Mouse (Mus musculus): ENCODE results near the gene Arfgap3.
"Not testable (repeated sequence)": the region's sequence is repeated elsewhere in the genome, so short reads cannot be mapped to it uniquely, and the experiment has no call there.

The Arfgap3 gene

DNA sequence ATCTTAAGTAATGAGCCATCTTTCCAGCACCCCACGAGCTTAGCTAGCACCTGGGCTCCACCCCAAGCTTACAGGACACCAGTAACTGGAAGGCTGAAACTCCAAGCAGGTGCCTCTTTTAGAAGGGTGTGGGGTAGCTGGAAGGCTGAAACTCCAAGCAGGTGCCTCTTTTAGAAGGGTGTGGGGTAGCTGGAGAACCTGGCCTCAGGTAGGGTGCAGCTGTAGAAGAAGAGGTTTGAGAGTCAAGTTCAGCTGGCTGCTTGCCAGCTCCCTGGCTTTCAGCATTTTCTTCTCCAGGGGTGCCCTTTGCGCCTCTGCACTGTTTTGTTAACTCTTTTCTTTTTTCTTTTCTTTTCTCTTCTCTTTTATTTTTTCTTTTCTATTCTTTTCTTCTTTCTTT is 18.2 kb upstream of the Arfgap3 start:
- TF ChIP-seq POU5F1 (IDR thresholded peaks at IDR 0.05; ENCODE audit: borderline replicate concordance, low read length) (no peak), NANOG (IDR thresholded peaks at IDR 0.05; ENCODE audit: borderline replicate concordance, low read length) (no peak), CTCF (conservative IDR thresholded peaks at IDR 0.05; ENCODE audit: low read length) (no peak)
- H3K4me3 ChIP-seq (replicated peaks; ENCODE audit: low read length) = no peak overlapping the region
- no peaks in the 10 kb centered on the region for H3K9me3 ChIP-seq (ENCODE audit: low read length)
- peaks cover 12% of the 10 kb centered on the region for H3K27me3 ChIP-seq (ENCODE audit: insufficient read depth, low read length)
- peaks cover 24% of the 10 kb centered on the region for H3K4me1 ChIP-seq (replicated peaks; ENCODE audit: low read depth, low read length)
- H3K36me3 ChIP-seq (ENCODE audit: insufficient read depth, low read length) = peaks cover 26% of the 10 kb centered on the region

DNA sequence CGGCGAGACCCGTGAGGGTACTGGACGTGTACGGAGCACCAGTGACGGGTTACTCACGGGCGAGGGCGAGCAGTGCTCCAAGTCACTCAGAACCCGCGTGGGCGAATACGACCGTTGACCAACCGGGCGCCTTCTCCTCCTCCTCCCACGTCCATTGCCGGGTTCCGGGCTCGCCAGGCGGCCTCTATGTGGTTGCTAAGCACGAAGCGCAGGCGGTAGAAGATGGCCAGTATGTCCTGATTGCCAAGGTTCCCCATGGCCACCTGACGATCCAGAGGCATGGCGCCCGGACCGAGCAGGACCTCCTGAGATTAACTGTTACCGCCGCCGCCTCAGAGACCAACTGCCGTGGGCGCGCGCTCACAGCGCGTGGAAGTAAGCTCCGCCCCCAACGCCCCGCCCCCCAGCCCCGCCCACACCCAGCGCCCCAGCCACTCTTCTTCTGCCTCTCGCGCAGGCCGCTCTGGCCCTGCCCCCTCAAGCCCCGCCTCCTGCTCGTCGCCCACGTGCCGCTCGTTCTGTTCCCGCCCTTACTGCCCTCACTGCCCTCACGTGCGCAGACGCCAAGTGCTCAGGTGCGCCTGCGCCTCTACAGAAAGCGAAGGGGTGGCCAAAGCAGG is 17.0 kb upstream of the Arfgap3 start:
- no peaks in the 10 kb centered on the region for H3K9me3 ChIP-seq (ENCODE audit: low read length)
- no peak for TF ChIP-seq NANOG (IDR thresholded peaks at IDR 0.05; ENCODE audit: borderline replicate concordance, low read length)
- TF ChIP-seq POU5F1 (IDR thresholded peaks at IDR 0.05; ENCODE audit: borderline replicate concordance, low read length) = no peak
- no peak for TF ChIP-seq CTCF (conservative IDR thresholded peaks at IDR 0.05; ENCODE audit: low read length)
- peaks cover 24% of the 10 kb centered on the region for H3K4me1 ChIP-seq (replicated peaks; ENCODE audit: low read depth, low read length)
- peaks cover 12% of the 10 kb centered on the region for H3K27me3 ChIP-seq (ENCODE audit: insufficient read depth, low read length)
- peaks cover 38% of the 10 kb centered on the region for H3K36me3 ChIP-seq (ENCODE audit: insufficient read depth, low read length)
- H3K4me3 ChIP-seq (replicated peaks; ENCODE audit: low read length) = peak overlapping the region; percentile 90

DNA sequence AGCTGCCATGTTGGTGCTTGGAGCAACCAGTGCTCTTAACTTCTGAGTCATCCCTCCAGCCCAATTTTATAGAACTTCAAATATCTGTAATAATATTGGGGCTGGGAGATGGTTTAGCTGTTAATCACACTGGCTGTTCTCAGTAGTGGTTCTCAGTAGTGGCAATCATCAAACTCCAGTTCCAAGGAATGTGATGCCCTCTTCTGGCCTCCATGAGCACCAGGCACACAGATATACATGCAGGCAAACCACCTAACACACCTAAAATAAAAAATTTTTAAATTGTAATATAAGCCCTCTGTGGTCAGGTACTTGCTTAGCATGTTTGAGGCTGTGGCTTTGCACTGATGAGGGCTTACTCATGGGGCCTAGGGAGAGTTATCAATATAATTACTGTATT is 15.7 kb upstream of the Arfgap3 start:
- Histone ChIP-seq H3K4me3 (replicated peaks; ENCODE audit: low read length) (peak overlapping the region; percentile 90), H3K4me1 (replicated peaks; ENCODE audit: low read depth, low read length) (peaks cover 24% of the 10 kb centered on the region), H3K36me3 (ENCODE audit: insufficient read depth, low read length) (peaks cover 44% of the 10 kb centered on the region), H3K27me3 (ENCODE audit: insufficient read depth, low read length) (peaks cover 12% of the 10 kb centered on the region), H3K9me3 (ENCODE audit: low read length) (no peaks in the 10 kb centered on the region)
- no peak for TF ChIP-seq POU5F1 (IDR thresholded peaks at IDR 0.05; ENCODE audit: borderline replicate concordance, low read length)
- TF ChIP-seq CTCF (conservative IDR thresholded peaks at IDR 0.05; ENCODE audit: low read length) = no peak

DNA sequence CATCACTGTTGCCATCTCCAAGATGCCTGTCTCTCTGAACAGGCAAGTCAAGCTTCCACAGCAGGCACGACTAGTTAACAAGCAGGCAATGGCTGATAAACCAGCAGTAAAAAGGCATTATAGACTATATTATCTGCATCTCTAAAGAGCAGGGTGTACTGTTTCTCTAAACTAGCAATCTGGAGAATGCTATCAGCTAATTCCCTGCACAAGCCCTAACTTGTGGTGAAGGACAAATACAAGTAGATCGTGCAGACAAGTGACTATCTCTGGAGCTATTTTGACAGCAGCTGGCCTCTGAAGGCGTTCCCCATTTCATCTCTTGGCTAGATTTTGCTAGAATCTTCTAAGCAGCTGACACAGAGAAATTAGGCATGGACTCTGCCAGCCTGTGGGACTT is 14.1 kb upstream of the Arfgap3 start:
- Histone ChIP-seq H3K4me3 (replicated peaks; ENCODE audit: low read length) (no peak overlapping the region), H3K9me3 (ENCODE audit: low read length) (no peaks in the 10 kb centered on the region), H3K27me3 (ENCODE audit: insufficient read depth, low read length) (peaks cover 12% of the 10 kb centered on the region), H3K4me1 (replicated peaks; ENCODE audit: low read depth, low read length) (peaks cover 21% of the 10 kb centered on the region), H3K36me3 (ENCODE audit: insufficient read depth, low read length) (peaks cover 57% of the 10 kb centered on the region)
- TF ChIP-seq NANOG (IDR thresholded peaks at IDR 0.05; ENCODE audit: borderline replicate concordance, low read length) (no peak), CTCF (conservative IDR thresholded peaks at IDR 0.05; ENCODE audit: low read length) (no peak), POU5F1 (IDR thresholded peaks at IDR 0.05; ENCODE audit: borderline replicate concordance, low read length) (no peak)

DNA sequence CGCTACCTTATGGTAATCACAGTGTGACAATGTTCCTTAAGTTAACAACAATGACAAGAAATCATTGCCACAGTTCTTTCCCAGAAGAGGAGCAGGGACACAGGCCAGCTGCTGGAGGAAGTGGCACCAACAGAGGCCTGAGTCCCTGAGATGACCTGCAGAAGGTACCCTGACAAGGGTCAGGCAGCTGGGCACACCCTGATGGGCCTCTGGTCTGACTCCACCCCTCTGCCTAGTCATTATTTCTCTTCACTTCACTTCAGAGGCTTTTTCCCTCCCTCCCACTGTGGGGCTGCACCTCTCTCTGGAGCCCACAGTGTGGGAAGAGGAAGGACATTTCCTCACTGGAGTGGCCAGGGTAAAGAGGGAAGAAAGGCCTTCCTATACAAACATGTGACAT is 12.8 kb upstream of the Arfgap3 start:
- H3K27me3 ChIP-seq (ENCODE audit: insufficient read depth, low read length) = not testable (repeated sequence)

DNA sequence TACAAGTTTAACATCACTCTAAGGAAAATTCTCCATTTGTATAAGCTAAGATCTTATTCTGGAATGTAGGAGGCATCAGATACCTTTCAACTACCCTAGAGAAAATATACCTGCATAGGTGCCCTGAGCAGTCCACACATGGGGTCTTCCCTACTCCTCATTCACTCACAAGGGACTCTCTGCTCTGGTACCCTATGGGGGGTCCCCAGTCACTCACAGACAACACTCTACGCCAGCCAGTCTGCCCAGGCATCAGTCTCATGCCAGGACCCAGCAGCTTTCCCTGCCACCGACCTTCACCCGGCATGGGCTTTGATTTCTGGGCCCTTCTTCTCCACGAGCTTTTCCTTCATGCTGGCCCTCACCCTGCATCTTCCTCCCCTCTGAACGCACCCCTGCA is 10.9 kb upstream of the Arfgap3 start:
- H3K27me3 ChIP-seq (ENCODE audit: insufficient read depth, low read length) = not testable (repeated sequence)

More for the DNA sequence above, 12.8 kb upstream of the Arfgap3 start:
- H3K36me3 ChIP-seq (ENCODE audit: insufficient read depth, low read length) = peaks cover 70% of the 10 kb centered on the region
- H3K4me1 ChIP-seq (replicated peaks; ENCODE audit: low read depth, low read length) = peaks cover 13% of the 10 kb centered on the region
- not testable (repeated sequence) for H3K9me3 ChIP-seq (ENCODE audit: low read length); H3K4me3 ChIP-seq (replicated peaks; ENCODE audit: low read length)

DNA sequence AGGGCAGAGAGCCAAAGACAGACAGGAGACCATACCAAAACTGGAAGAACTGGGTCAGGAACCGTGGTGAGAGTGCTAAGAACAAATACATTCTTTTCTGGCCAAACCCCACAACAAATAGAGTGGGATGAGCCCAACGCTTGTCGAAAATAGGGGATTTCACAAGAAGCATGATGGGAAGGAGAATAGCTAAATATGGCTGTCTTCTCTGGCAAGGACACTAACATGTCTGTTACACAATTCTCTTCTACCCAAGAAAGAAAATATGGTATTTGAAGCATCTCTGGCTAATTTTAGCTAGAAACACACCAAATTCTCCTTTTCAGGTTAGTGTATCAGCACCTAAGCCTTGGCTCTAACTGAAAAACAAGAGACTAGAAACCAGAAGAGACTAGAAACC is 10.1 kb upstream of the Arfgap3 start:
- Histone ChIP-seq H3K4me3 (replicated peaks; ENCODE audit: low read length) (no peak overlapping the region), H3K36me3 (ENCODE audit: insufficient read depth, low read length) (peaks cover 90% of the 10 kb centered on the region), H3K27me3 (ENCODE audit: insufficient read depth, low read length) (no peaks in the 10 kb centered on the region), H3K9me3 (ENCODE audit: low read length) (no peaks in the 10 kb centered on the region), H3K4me1 (replicated peaks; ENCODE audit: low read depth, low read length) (no peaks in the 10 kb centered on the region)
- no peak for TF ChIP-seq CTCF (conservative IDR thresholded peaks at IDR 0.05; ENCODE audit: low read length)
- no peak for TF ChIP-seq POU5F1 (IDR thresholded peaks at IDR 0.05; ENCODE audit: borderline replicate concordance, low read length)
- TF ChIP-seq NANOG (IDR thresholded peaks at IDR 0.05; ENCODE audit: borderline replicate concordance, low read length) = no peak

More for the DNA sequence above, 10.9 kb upstream of the Arfgap3 start:
- not testable (repeated sequence) for H3K4me3 ChIP-seq (replicated peaks; ENCODE audit: low read length); H3K4me1 ChIP-seq (replicated peaks; ENCODE audit: low read depth, low read length); H3K9me3 ChIP-seq (ENCODE audit: low read length)
- peaks cover 89% of the 10 kb centered on the region for H3K36me3 ChIP-seq (ENCODE audit: insufficient read depth, low read length)

DNA sequence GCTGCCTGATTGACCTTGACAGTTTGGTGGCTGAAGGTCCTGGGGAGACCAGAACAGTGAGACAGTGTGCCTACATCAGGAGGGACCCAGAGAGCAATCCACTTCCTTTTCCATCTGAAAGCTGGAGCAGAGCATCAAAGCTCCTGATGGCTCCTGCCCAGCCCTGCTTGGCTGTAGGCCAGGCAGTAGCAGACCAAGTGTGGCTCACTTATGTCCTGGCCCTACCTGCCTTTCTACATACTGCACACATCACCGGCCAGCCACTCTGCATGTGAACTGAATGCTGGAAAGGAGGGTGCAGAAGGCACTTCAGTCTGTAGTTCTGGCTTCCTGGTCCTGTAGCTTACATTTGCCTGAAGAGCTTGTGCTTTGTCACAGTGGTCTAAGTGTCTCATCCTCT is 8.4 kb upstream of the Arfgap3 start:
- no peaks in the 10 kb centered on the region for H3K9me3 ChIP-seq (ENCODE audit: low read length)
- H3K4me3 ChIP-seq (replicated peaks; ENCODE audit: low read length) = no peak overlapping the region
- no peak for TF ChIP-seq CTCF (conservative IDR thresholded peaks at IDR 0.05; ENCODE audit: low read length)
- TF ChIP-seq POU5F1 (IDR thresholded peaks at IDR 0.05; ENCODE audit: borderline replicate concordance, low read length) = no peak
- TF ChIP-seq NANOG (IDR thresholded peaks at IDR 0.05; ENCODE audit: borderline replicate concordance, low read length) = no peak
- no peaks in the 10 kb centered on the region for H3K4me1 ChIP-seq (replicated peaks; ENCODE audit: low read depth, low read length)
- H3K36me3 ChIP-seq (ENCODE audit: insufficient read depth, low read length) = peaks cover 89% of the 10 kb centered on the region
- no peaks in the 10 kb centered on the region for H3K27me3 ChIP-seq (ENCODE audit: insufficient read depth, low read length)

DNA sequence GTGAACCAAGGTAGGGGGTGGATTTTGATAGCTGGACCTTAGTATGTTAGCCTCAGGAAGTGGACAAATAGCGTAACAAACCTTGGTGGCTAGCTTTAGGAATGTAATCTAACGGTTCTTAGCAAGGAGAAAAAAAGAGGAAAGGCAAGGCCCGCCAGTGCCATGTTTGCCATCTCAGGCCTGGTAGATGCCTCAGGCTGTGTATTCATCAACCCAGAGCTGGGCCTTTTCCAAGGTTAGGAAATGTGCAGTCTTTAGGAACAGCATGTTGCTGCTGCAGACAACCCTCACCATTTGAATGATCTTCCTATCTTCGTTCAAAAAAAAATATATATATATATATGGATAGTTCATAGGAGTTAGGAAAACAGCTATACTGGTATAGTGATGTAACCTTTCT is 1.5 kb upstream of the Arfgap3 start:
- Histone ChIP-seq H3K27me3 (ENCODE audit: insufficient read depth, low read length) (peaks cover 10% of the 10 kb centered on the region), H3K4me1 (replicated peaks; ENCODE audit: low read depth, low read length) (peaks cover 21% of the 10 kb centered on the region), H3K36me3 (ENCODE audit: insufficient read depth, low read length) (peaks cover 37% of the 10 kb centered on the region), H3K4me3 (replicated peaks; ENCODE audit: low read length) (no peak overlapping the region), H3K9me3 (ENCODE audit: low read length) (no peaks in the 10 kb centered on the region)
- TF ChIP-seq NANOG (IDR thresholded peaks at IDR 0.05; ENCODE audit: borderline replicate concordance, low read length) = no peak
- no peak for TF ChIP-seq CTCF (conservative IDR thresholded peaks at IDR 0.05; ENCODE audit: low read length)
- TF ChIP-seq POU5F1 (IDR thresholded peaks at IDR 0.05; ENCODE audit: borderline replicate concordance, low read length) = no peak

Measured in E14TG2a.4 (cell line).